Mouse (Mus musculus) lung, postnatal 0 days (tissue): ENCODE results near the gene Ap2a1. TPM values are rescaled to one million over a fixed set of nuclear protein-coding genes. Genes with fewer than 3 reads are reported as not detected.

ENCODE experiments used
- ATAC-seq: fragments of 200-750 bp; cut with Nextera tagmentation; 2 replicates; pipeline ENCODE4 v1.8.0; 2017; ENCODE audit warnings: moderate library complexity
- DNase-seq: peaks from one replicate; pipeline ENCODE4 v3.0.0-alpha.2; 2016; ENCODE audit warnings: low spot score
- H3K27ac ChIP-seq: fragments of 300-500 bp; sonication (generic); 2 replicates; pipeline ENCODE4 v1.5.1; 2014; ENCODE audit warnings: antibody characterized with exemption, mild to moderate bottlenecking, low read length, mixed read lengths
- H3K27me3 ChIP-seq: fragments of 300-500 bp; sonication (generic); replicated peaks from 2 replicates; pipeline ENCODE4 v1.6.1; 2014; ENCODE audit warnings: low read length, mixed read lengths; ENCODE audit not compliant: insufficient read depth
- H3K36me3 ChIP-seq: fragments of 300-500 bp; sonication (generic); 2 replicates; pipeline ENCODE4 v1.6.1; 2014; ENCODE audit warnings: low read length, mixed read lengths; ENCODE audit not compliant: insufficient read depth
- H3K4me1 ChIP-seq: fragments of 300-500 bp; sonication (generic); 2 replicates; pipeline ENCODE4 v1.6.1; 2014; ENCODE audit warnings: antibody characterized with exemption, low read depth, low read length, mixed read lengths; ENCODE audit not compliant: insufficient read depth
- H3K4me2 ChIP-seq: fragments of 300-500 bp; sonication (generic); replicated peaks from 2 replicates; pipeline ENCODE4 v1.6.1; 2014; ENCODE audit warnings: low read depth, mild to moderate bottlenecking, low read length, moderate library complexity, mixed read lengths
- H3K4me3 ChIP-seq: fragments of 300-500 bp; sonication (generic); 2 replicates; pipeline ENCODE4 v1.5.1; 2014; ENCODE audit warnings: low read depth, low read length
- H3K9ac ChIP-seq: fragments of 300-500 bp; sonication (generic); replicated peaks from 2 replicates; pipeline ENCODE4 v1.6.1; 2014; ENCODE audit warnings: low read depth, mild to moderate bottlenecking
- H3K9me3 ChIP-seq: fragments of 300-500 bp; sonication (generic); 2 replicates; pipeline ENCODE4 v1.6.1; 2016; ENCODE audit warnings: low read length, mixed read lengths
- CTCF ChIP-seq: IDR thresholded peaks from 2 replicates; pipeline ENCODE4 v1.5.1; 2016; ENCODE audit warnings: antibody characterized with exemption, mild to moderate bottlenecking
- EP300 ChIP-seq: IDR thresholded peaks from 2 replicates; pipeline ENCODE4 v1.6.1; 2016; ENCODE audit warnings: antibody characterized with exemption, mild to moderate bottlenecking, control low read depth
- WGBS: fragments of 180-500 bp; shearing (Covaris S2); extraction: QIAGEN DNeasy Blood & Tissue Kit; methylation state at CpG from one replicate; pipeline ENCODE4 v1.1.7; 2014; 5-methylcytosine and 5-hydroxymethylcytosine counted together
- polyA plus RNA-seq: library from polyadenylated mRNA; unstranded; fragments of >200 nt; fragmentation: Nextera tagmentation; extraction: Ambion mirVana; gene quantifications from 2 replicates; pipeline ENCODE4 v1.2.1, GENCODE M21; 2015

The Ap2a1 gene
- polyA plus RNA-seq, 1 experiment from 2014 or later: 36.1 TPM

DNA sequence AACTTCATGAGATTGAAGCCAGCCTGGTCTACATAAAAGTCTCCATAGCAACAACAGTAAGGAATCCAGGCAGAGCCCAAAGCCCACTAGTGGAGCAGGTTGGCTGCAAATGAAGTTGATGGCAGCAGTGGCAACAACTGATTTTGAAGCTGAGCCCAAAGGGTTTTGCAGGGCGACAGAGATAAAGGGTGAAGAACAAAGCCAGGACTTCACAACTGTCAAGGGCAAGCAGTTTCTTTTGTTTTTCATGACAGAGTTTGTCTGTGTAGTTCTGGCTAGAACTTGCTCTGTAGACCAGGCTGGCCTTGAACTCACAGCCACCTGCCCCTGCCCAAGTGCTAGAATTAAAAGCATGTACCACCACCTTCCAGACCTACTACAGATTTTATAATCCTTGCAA lies 58.1 kb downstream of the Ap2a1 start:
- Histone ChIP-seq H3K36me3 (no peaks in the 10 kb centered on the region), H3K4me2 (no peak overlapping the region), H3K9me3 (no peaks in the 10 kb centered on the region), H3K27me3 (no peaks in the 10 kb centered on the region), H3K9ac (no peak overlapping the region), H3K4me3 (no peak overlapping the region), H3K4me1 (peaks cover 24% of the 10 kb centered on the region), H3K27ac (no peak overlapping the region)
- WGBS: 73% methylated on average over 1 of the region's 1 CpGs
- no peak for ATAC-seq
- TF ChIP-seq CTCF: no peak
- no peak for TF ChIP-seq EP300
- DNase-seq: no peak

DNA sequence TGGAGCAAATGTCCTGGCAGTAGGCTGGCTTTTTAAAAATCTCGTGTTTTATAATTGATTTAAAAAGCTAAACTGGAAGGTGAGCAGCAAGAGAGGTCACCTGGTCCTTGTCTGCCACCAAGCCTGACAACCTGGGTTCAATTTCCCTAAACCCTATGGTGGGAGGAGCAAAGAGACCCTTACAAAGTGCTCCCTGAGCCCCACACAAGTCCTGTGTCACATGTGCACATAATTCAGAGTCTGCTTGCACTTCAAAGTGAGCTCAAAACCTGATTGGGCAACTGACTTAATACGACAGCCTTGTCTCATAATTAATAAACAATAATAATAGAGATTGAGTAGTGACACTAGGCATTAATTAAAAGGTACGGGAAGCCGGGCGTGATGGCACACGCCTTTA lies 58.7 kb downstream of the Ap2a1 start:
- DNase-seq (no peak), ATAC-seq (no peak)
- Histone ChIP-seq H3K9ac (0 out of 2 replicates have a peak overlapping the region, but pooled peaks have one; percentile 32), H3K36me3 (no peaks in the 10 kb centered on the region), H3K4me2 (peak overlapping the region; percentile 69), H3K27me3 (no peaks in the 10 kb centered on the region), H3K27ac (peak overlapping the region; percentile 100), H3K4me1 (peaks cover 29% of the 10 kb centered on the region), H3K4me3 (peak overlapping the region; percentile 99; the same call in 1 of the 2 replicates), H3K9me3 (no peaks in the 10 kb centered on the region)
- WGBS: 81% methylated on average over 6 of the region's 6 CpGs
- TF ChIP-seq CTCF (no peak), EP300 (no peak)

DNA sequence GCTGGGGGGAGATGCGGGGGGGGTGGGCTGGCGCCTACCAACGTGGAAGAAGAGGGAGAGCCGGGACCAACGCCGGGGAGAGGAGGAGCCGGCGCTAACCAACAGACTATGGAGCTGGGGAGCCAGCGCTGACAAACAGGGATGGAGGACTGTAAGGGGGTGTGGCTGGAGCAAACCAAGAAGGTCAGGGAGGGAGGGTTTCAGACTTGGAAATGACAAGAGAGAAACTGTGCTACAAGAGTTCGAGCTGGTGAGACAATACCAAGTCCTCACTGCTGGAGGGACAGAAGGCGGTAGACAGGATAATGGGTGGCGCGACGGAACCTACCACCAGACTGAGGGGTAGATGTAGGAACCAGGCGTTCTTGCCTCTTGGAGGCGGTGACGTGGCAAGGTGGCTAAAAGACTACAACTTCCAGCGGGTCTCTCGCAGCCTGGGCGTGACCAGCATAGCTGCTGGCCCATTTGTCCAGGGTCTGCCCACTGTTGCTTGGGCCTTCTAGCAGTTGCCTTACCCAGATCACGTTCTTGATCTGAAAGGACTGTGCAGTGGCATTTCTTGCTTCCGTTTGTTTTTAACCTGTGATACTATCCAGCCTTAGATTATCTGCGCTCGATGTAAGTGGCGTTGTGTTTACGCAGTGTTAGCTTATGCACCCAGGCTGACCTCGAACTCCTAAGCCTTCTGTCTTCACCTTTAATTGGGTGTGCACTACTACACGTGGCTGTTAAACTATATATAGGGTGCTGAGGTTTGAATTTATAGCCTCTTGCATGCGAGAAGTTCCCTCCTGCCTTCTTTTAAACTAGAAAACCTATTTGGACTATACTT lies 59.4 kb downstream of the Ap2a1 start, which contains the start of gene Ptov1:
Gene Ptov1 (minus strand): TSS at position 92 of the 832 bp plus-strand sequence.
- Histone ChIP-seq H3K9me3 (no peaks in the 10 kb centered on the region), H3K36me3 (no peaks in the 10 kb centered on the region), H3K4me1 (peaks cover 33% of the 10 kb centered on the region), H3K9ac (peak within 1 kb of the TSS; percentile 98), H3K27me3 (no peaks in the 10 kb centered on the region), H3K4me3 (peak within 1 kb of the TSS; percentile 99), H3K27ac (peak within 1 kb of the TSS; percentile 100), H3K4me2 (peak within 1 kb of the TSS; percentile 69)
- ATAC-seq: peak; percentile 90
- DNase-seq: peak; percentile 100
- WGBS: 3% methylated on average over 29 of the region's 29 CpGs
- TF ChIP-seq CTCF (peak; percentile 19; the same call in 1 of the 2 replicates), EP300 (peak; percentile 79; the same call in 1 of the 2 replicates)

DNA sequence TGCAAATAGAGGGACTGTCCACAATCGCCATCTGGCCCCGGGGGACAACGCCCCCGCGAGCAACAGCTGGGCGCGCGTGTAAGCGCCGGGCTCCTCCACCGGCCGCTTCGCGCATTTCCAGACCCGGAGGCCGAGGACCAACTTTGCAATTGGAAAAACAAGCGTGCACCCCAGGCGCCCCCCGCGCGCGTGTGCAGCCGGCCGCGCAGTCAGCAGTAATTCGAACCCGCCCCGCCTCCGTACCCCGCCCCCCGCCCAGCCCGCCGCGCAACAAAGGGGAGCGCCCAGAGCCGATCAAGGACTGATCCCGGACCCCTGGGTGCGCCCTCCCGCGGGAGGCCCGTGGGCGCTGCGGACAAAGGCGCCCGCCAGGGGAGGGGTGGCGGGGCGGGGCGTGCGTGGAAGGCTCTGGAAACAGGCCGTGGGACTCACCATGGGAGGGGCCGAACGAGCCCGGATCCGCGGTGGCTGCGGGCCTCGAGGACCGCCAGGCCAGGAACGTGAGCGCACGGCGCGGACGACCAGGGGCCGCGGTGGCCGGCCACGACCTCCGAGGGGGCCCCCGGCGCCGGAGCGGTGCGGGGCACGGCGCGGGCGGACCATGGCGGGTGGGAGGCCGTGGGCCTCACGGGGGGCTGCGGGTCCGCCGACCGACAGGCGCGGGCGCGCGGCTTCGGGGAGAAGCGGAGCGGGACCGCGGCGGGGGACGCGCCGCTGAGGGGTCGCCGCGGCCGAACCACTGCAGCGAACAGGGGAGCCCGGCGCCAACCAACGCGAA lies 60.2 kb downstream of the Ap2a1 start:
- Histone ChIP-seq H3K9ac (peak overlapping the region; percentile 98), H3K4me3 (peak overlapping the region; percentile 99), H3K36me3 (peaks cover 4% of the 10 kb centered on the region), H3K4me1 (peaks cover 33% of the 10 kb centered on the region), H3K27ac (peak overlapping the region; percentile 100), H3K4me2 (peak overlapping the region; percentile 69), H3K9me3 (no peaks in the 10 kb centered on the region), H3K27me3 (no peaks in the 10 kb centered on the region)
- WGBS: under 1% methylated on average over 89 of the region's 108 CpGs
- ATAC-seq (peak; percentile 51), DNase-seq (peak; percentile 83)
- peak; percentile 39 for TF ChIP-seq CTCF
- no peak for TF ChIP-seq EP300

DNA sequence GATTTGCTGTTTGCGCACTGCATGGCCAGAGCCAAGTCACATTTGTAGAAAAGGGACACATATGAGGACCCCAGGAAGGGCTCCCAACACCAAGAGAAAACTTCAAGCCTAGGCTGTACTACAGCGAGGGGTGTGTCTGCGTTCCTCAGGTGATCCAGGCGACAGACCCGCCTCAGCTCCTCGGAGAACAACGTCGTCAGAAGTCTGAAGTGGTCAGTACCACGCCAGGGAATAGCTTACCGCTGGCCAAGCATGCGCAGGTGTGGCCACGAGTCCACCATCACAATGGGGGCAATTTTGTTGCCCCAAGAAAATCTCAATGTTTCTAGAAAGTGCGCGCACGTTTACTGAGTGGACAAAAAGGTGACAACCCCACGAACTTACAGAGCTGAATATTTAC lies 60.8 kb downstream of the Ap2a1 start:
- TF ChIP-seq EP300 (no peak), CTCF (no peak)
- Histone ChIP-seq H3K4me2 (peak overlapping the region; percentile 69), H3K4me1 (peaks cover 33% of the 10 kb centered on the region), H3K4me3 (peak overlapping the region; percentile 99), H3K27me3 (no peaks in the 10 kb centered on the region), H3K9me3 (no peaks in the 10 kb centered on the region), H3K36me3 (peaks cover 11% of the 10 kb centered on the region), H3K9ac (peak overlapping the region; percentile 98), H3K27ac (peak overlapping the region; percentile 100)
- ATAC-seq (peak; percentile 39), DNase-seq (peak; percentile 92)
- 6% methylated on average over 16 of the region's 16 CpGs for WGBS

DNA sequence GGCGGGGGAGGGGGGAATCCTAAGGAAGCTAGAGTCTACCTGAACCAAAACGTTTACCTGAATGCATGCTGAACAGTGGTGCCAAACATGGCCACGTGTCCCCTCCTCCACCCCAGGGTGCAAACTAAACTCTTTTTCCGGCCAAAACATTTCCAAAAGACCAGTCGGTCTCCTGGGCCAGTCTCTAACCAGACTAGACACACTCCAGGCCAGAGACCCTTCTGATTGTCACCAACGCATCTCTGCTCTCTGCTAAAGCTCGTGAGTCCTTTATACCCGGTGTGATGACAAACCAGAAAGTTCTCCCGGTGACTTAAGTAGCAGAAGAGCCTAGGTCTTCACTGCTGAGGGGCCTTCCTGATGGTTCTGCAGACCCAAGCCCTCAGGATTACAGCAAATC lies 61.5 kb downstream of the Ap2a1 start:
- Histone ChIP-seq H3K9me3 (no peaks in the 10 kb centered on the region), H3K27me3 (no peaks in the 10 kb centered on the region), H3K4me3 (peak overlapping the region; percentile 99), H3K9ac (peak overlapping the region; percentile 98), H3K27ac (peak overlapping the region; percentile 100), H3K4me1 (peaks cover 33% of the 10 kb centered on the region), H3K4me2 (peak overlapping the region; percentile 69), H3K36me3 (peaks cover 17% of the 10 kb centered on the region)
- ATAC-seq (no peak), DNase-seq (peak; percentile 16)
- no peak for TF ChIP-seq CTCF
- TF ChIP-seq EP300: no peak
- WGBS: 38% methylated on average over 9 of the region's 9 CpGs
